Mouse (Mus musculus) neural tube, embryonic 14.5 days (tissue): ENCODE results near the gene Bcl7b. TPM values are rescaled to one million over a fixed set of nuclear protein-coding genes. Genes with fewer than 3 reads are reported as not detected.
A peak's percentile ranks its signal among the peaks of the same experiment; 100 is the strongest.

ENCODE experiments used
- ATAC-seq: fragments of 200-750 bp; cut with Nextera tagmentation; 2 replicates; pipeline ENCODE4 v1.8.0; 2017; ENCODE audit warnings: low read depth, mild to moderate bottlenecking, moderate TSS enrichment, moderate library complexity
- H3K27ac ChIP-seq: fragments of 300-500 bp; sonication (generic); 2 replicates; pipeline ENCODE4 v1.5.1; 2014; ENCODE audit warnings: low read depth, mild to moderate bottlenecking, control low read depth, low read length, moderate library complexity, mixed read lengths
- H3K27me3 ChIP-seq: fragments of 300-500 bp; sonication (generic); 2 replicates; pipeline ENCODE4 v1.6.1; 2014; ENCODE audit warnings: low read length; ENCODE audit not compliant: control insufficient read depth, insufficient read depth
- H3K36me3 ChIP-seq: fragments of 300-500 bp; sonication (generic); 2 replicates; pipeline ENCODE4 v1.6.1; 2014; ENCODE audit warnings: low read length, mixed read lengths; ENCODE audit not compliant: control insufficient read depth, insufficient read depth
- H3K4me1 ChIP-seq: fragments of 300-500 bp; sonication (generic); 2 replicates; pipeline ENCODE4 v1.6.1; 2014; ENCODE audit warnings: low read length; ENCODE audit not compliant: control insufficient read depth, insufficient read depth
- H3K4me2 ChIP-seq: fragments of 300-500 bp; sonication (generic); 2 replicates; pipeline ENCODE4 v1.6.1; 2014; ENCODE audit warnings: mild to moderate bottlenecking, low read depth, low read length, control low read depth
- H3K4me3 ChIP-seq: fragments of 300-500 bp; sonication (generic); 2 replicates; pipeline ENCODE4 v1.5.1; 2014; ENCODE audit warnings: low read depth, low read length, control low read depth, mixed read lengths
- H3K9ac ChIP-seq: fragments of 300-500 bp; sonication (generic); replicated peaks from 2 replicates; pipeline ENCODE4 v1.6.1; 2014; ENCODE audit warnings: low read depth, mild to moderate bottlenecking, control low read depth, low read length, mixed read lengths
- H3K9me3 ChIP-seq: fragments of 300-500 bp; sonication (generic); 2 replicates; pipeline ENCODE4 v1.6.1; 2016; ENCODE audit warnings: low read length; ENCODE audit not compliant: control insufficient read depth
- WGBS: fragments of 180-500 bp; shearing (Covaris S2); extraction: QIAGEN DNeasy Blood & Tissue Kit; methylation state at CpG from one replicate; pipeline ENCODE4 v1.1.7; 2014; 5-methylcytosine and 5-hydroxymethylcytosine counted together
- polyA plus RNA-seq: library from polyadenylated mRNA; unstranded; fragments of >200 nt; fragmentation: Nextera tagmentation; extraction: Ambion mirVana; gene quantifications from 2 replicates; pipeline ENCODE4 v1.2.1, GENCODE M21; 2014

Bcl7b gene
- 40.0 and 41.6 TPM in 2 replicates for polyA plus RNA-seq

DNA sequence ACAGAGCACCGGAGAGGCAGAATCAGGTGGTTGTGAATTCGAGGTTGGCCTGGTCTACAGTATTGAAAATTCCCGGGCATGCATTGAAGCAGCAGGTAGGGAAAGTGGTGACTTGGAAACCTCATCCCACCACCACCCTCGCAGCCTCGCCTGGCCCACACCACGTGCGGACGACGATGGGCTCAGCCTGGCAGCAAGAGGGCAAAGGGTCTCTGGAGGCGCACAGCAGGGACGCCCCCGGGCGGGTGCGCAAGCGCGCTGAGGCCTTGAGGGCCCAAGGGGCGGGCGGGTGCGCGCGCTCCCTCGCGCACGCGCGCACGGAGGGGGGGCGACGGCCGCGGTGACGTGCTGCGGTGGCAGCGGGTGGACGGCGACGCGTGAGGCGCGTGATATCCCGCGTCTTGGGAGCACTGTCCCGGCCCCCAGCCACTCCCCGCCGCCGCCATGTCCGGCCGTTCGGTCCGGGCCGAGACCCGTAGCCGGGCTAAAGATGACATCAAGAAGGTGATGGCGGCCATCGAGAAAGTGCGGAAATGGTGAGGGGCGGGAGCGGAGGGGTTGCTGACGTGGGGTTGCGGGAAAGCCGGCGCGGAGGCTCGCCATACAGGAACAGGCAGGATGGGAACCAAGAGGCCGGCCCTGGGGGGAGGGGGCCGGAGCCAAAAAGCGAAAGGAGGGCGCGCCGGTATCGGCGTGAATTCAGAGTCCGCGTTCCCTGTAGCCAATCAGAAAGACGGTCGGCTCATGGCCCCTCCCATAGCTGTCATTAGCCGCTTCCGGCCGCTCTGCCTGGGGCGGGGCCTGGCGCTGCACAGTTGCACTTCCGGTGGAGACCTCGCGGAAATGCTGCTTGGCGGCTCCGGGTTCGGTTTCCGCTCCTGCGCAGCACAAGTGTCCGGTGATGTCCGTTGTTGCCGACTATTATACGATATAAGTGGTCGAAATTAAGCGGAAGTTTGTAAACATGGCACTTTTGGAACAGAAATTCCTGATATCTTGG is at the start of gene Bcl7b:
Bcl7b (plus strand) TSS at position 221 of the 1,000 bp plus-strand sequence.
- H3K27me3 ChIP-seq = no peaks in the 10 kb centered on the region
- ATAC-seq = peak; percentile 98
- WGBS = 2% methylated on average over 90 of the region's 95 CpGs

DNA sequence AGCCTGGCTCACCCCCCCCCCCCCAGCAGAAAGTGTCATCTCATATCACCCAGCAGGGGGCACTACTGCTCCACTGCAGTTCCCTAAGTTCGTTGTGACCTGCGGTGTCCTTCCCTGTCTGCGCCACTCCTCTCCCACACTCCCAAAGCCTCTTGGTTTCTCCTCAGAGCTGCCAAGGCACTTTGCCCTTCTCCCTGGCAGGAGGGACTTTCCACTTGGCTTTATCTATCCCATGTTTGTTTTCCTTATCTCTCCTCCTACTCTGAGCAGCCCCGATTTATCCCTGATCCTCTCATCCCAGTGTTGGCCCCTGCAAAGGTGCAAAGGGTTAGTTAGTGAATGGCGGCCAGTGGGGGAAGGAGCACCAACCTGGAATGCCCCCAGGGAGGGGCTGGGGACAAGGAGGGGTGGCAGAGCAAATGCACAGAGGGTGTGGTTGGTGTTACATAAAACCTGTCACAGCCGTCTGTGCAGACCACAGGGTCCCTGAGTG is 49.4 kb upstream of the Bcl7b start:
- no peak overlapping the region for H3K9ac ChIP-seq
- WGBS = 32% methylated on average over 6 of the region's 6 CpGs
- no peaks in the 10 kb centered on the region for H3K9me3 ChIP-seq
- no peak overlapping the region for H3K27ac ChIP-seq
- H3K36me3 ChIP-seq = no peaks in the 10 kb centered on the region
- H3K4me3 ChIP-seq = no peak overlapping the region
- H3K4me2 ChIP-seq = no peak overlapping the region
- ATAC-seq = no peak
- no peaks in the 10 kb centered on the region for H3K4me1 ChIP-seq
- H3K27me3 ChIP-seq = no peaks in the 10 kb centered on the region

More for the DNA sequence above, at the start of gene Bcl7b:
- Histone ChIP-seq H3K4me3 (peak within 1 kb of the TSS; percentile 48), H3K9me3 (no peaks in the 10 kb centered on the region), H3K4me1 (peaks cover 5% of the 10 kb centered on the region; the same call in 1 of the 2 replicates), H3K9ac (peak within 1 kb of the TSS; percentile 78), H3K27ac (peak within 1 kb of the TSS; percentile 99), H3K36me3 (peaks cover 9% of the 10 kb centered on the region), H3K4me2 (peak within 1 kb of the TSS; percentile 98)

- Histone ChIP-seq H3K9ac (no peak overlapping the region), H3K36me3 (no peaks in the 10 kb centered on the region), H3K27me3 (no peaks in the 10 kb centered on the region), H3K4me3 (no peak overlapping the region), H3K4me1 (no peaks in the 10 kb centered on the region), H3K4me2 (no peak overlapping the region), H3K27ac (no peak overlapping the region), H3K9me3 (no peaks in the 10 kb centered on the region)
- ATAC-seq = no peak
- WGBS = 59% methylated on average over 4 of the region's 4 CpGs
Measured at GRCm38 (mm10) chr5:135120753-135121152, 47.3 kb upstream of the Bcl7b start.

GRCm38 (mm10) chr5:135126121-135126520 is 42.0 kb upstream of the Bcl7b start:
- Histone ChIP-seq H3K27me3 (no peaks in the 10 kb centered on the region), H3K4me3 (no peak overlapping the region), H3K27ac (no peak overlapping the region), H3K4me2 (no peak overlapping the region), H3K9me3 (no peaks in the 10 kb centered on the region), H3K9ac (no peak overlapping the region), H3K36me3 (no peaks in the 10 kb centered on the region), H3K4me1 (no peaks in the 10 kb centered on the region)
- WGBS = 75% methylated on average over 6 of the region's 6 CpGs
- no peak for ATAC-seq

DNA sequence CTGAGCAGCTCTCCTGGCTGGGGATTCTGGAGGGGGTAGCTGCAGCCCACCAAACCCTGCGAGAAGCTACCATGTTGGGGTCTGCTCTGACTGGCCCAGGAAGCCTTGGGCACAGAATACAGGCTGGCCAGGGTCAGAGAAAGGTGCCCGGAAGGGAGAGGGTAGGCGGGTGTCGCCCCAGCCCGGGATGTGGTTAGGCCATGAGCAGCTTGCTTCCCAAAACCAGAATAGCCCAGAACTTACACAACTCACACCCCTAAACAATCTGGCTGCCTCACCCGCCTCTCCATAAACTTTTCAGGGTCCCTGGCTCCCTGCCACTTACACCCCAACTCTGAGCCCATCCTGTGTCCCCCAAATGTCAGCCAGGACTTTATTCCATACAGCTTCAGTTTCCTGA is 40.4 kb upstream of the Bcl7b start:
- 82% methylated on average over 6 of the region's 6 CpGs for WGBS
- Histone ChIP-seq H3K4me3 (no peak overlapping the region), H3K4me2 (no peak overlapping the region), H3K9ac (no peak overlapping the region), H3K36me3 (no peaks in the 10 kb centered on the region), H3K27ac (no peak overlapping the region), H3K27me3 (peaks cover 3% of the 10 kb centered on the region; the same call in 1 of the 2 replicates), H3K9me3 (no peaks in the 10 kb centered on the region), H3K4me1 (no peaks in the 10 kb centered on the region)
- no peak for ATAC-seq

DNA sequence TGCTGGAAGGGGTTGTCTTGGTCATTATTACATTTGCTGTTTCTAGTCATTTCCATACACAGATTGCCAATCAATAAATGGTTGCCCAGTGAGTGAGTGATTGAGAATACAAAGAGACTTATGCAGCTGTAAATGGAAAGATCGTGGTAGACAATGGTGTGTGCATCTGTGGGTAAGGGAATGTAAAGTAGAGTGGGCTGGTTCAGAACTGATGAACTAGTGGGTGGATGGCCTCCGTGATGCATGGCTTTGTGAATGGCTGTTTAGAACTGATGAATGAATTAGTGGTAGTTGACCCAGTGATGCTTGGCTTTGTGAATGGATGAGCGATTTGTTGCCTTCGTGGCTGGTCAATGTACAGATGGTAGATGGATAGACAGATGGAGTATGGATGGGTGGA is 38.3 kb upstream of the Bcl7b start:
- Histone ChIP-seq H3K27ac (no peak overlapping the region), H3K4me2 (no peak overlapping the region), H3K9me3 (no peaks in the 10 kb centered on the region), H3K4me1 (no peaks in the 10 kb centered on the region), H3K4me3 (no peak overlapping the region), H3K27me3 (peaks cover 17% of the 10 kb centered on the region), H3K36me3 (no peaks in the 10 kb centered on the region), H3K9ac (no peak overlapping the region)
- WGBS = 79% methylated on average over 4 of the region's 4 CpGs
- no peak for ATAC-seq

GRCm38 (mm10) chr5:135133736-135134405 is 34.2 kb upstream of the Bcl7b start:
- Histone ChIP-seq H3K27ac (no peak overlapping the region), H3K9me3 (no peaks in the 10 kb centered on the region), H3K9ac (no peak overlapping the region), H3K36me3 (no peaks in the 10 kb centered on the region), H3K27me3 (peaks cover 20% of the 10 kb centered on the region), H3K4me1 (no peaks in the 10 kb centered on the region), H3K4me3 (no peak overlapping the region), H3K4me2 (peak overlapping the region; percentile 38)
- ATAC-seq = no peak
- WGBS = 6% methylated on average over 26 of the region's 26 CpGs

DNA sequence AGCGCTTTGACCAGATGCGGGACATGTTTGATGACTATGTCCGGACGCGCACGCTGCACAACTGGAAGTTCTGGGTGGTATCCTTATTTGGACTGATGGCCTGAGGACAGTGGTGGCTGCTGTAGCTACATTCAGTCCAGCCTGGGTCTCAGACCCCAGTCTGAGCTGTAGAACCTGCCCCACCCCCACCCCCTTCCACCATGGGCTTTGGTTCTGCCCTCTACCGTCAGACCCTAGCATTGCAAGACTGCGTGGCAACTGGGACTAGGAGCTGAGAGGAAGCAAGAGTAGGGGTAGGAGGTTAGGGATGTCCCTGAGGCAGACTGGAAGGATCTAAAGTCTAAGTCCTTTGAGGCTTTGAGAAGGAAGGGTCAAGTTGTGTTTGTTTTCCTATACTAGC is 33.5 kb upstream of the Bcl7b start:
- H3K4me3 ChIP-seq = no peak overlapping the region
- no peak for ATAC-seq
- H3K27ac ChIP-seq = no peak overlapping the region
- WGBS = 6% methylated on average over 8 of the region's 8 CpGs
- no peaks in the 10 kb centered on the region for H3K36me3 ChIP-seq
- H3K27me3 ChIP-seq = peaks cover 20% of the 10 kb centered on the region
- H3K4me2 ChIP-seq = peak overlapping the region; percentile 38; the same call in 1 of the 2 replicates
- no peaks in the 10 kb centered on the region for H3K4me1 ChIP-seq
- no peaks in the 10 kb centered on the region for H3K9me3 ChIP-seq
- H3K9ac ChIP-seq = no peak overlapping the region
